Mouse (Mus musculus) heart, postnatal 0 days (tissue): ENCODE data around the gene Dmp1. TPM values are rescaled to one million over a fixed set of nuclear protein-coding genes. Genes with fewer than 3 reads are reported as not detected.

Source experiments
- ATAC-seq: fragments of 200-750 bp; cut with Nextera tagmentation; 2 replicates; pipeline ENCODE4 v1.8.0; 2017; ENCODE audit warnings: low read depth, moderate number of reproducible peaks, moderate library complexity; ENCODE audit not compliant: insufficient read depth
- DNase-seq: peaks from one replicate; pipeline ENCODE4 v3.0.0-alpha.2; 2016; ENCODE audit warnings: low spot score
- H3K27ac ChIP-seq: fragments of 300-500 bp; sonication (generic); 2 replicates; pipeline ENCODE4 v1.5.1; 2014; ENCODE audit warnings: low read depth, mild to moderate bottlenecking
- H3K27me3 ChIP-seq: fragments of 300-500 bp; sonication (generic); 2 replicates; pipeline ENCODE4 v1.6.1; 2014; ENCODE audit warnings: low read length, mixed read lengths; ENCODE audit not compliant: control insufficient read depth, insufficient read depth
- H3K36me3 ChIP-seq: fragments of 300-500 bp; sonication (generic); replicated peaks from 2 replicates; pipeline ENCODE4 v1.6.1; 2014; ENCODE audit warnings: low read length, mixed read lengths; ENCODE audit not compliant: control insufficient read depth, insufficient read depth
- H3K4me1 ChIP-seq: fragments of 300-500 bp; sonication (generic); 2 replicates; pipeline ENCODE4 v1.6.1; 2014; ENCODE audit warnings: antibody characterized with exemption; ENCODE audit not compliant: control insufficient read depth, insufficient read depth
- H3K4me2 ChIP-seq: fragments of 300-500 bp; sonication (generic); 2 replicates; pipeline ENCODE4 v1.6.1; 2014; ENCODE audit warnings: low read depth, mild to moderate bottlenecking, low read length, moderate library complexity
- H3K4me3 ChIP-seq: fragments of 300-500 bp; sonication (generic); 2 replicates; pipeline ENCODE4 v1.5.1; 2014; ENCODE audit warnings: low read depth, low read length
- H3K9ac ChIP-seq: fragments of 300-500 bp; sonication (generic); replicated peaks from 2 replicates; pipeline ENCODE4 v1.6.1; 2014; ENCODE audit warnings: low read depth, low read length, mixed read lengths
- H3K9me3 ChIP-seq: fragments of 300-500 bp; sonication (generic); replicated peaks from 2 replicates; pipeline ENCODE4 v1.6.1; 2016; ENCODE audit warnings: low read length; ENCODE audit not compliant: control insufficient read depth
- CTCF ChIP-seq: IDR thresholded peaks from 2 replicates; pipeline ENCODE4 v1.5.1; 2016; ENCODE audit warnings: antibody characterized with exemption, control low read depth, low read depth
- EP300 ChIP-seq: IDR thresholded peaks from 2 replicates; pipeline ENCODE4 v1.6.1; 2016; ENCODE audit warnings: antibody characterized with exemption, low read depth
- WGBS: fragments of 180-500 bp; shearing (Covaris S2); extraction: QIAGEN DNeasy Blood & Tissue Kit; methylation state at CpG from one replicate; pipeline ENCODE4 v1.1.7; 2014; 5-methylcytosine and 5-hydroxymethylcytosine counted together
- polyA plus RNA-seq: library from polyadenylated mRNA; unstranded; fragments of >200 nt; fragmentation: Nextera tagmentation; extraction: Ambion mirVana; gene quantifications from 2 replicates; pipeline ENCODE4 v1.2.1, GENCODE M21; 2015
- total RNA-seq: library from RNA; depleted of rRNA; stranded (reverse); fragments of >200 nt; gene quantifications from 2 replicates; pipeline ENCODE4 v1.2.3, GENCODE M21; 2014; ENCODE audit warnings: low replicate concordance

The Dmp1 gene
- total and polyA plus RNA-seq, 2 experiments from 2014 or later = 0.05 TPM; not detected in 1

- H3K27ac ChIP-seq = no peak within 1 kb of the TSS
- no peaks in the 10 kb centered on the region for H3K9me3 ChIP-seq
- no peak within 1 kb of the TSS for H3K9ac ChIP-seq
- no peak for DNase-seq
- WGBS = 73% methylated on average over 7 of the region's 7 CpGs
- H3K4me3 ChIP-seq = no peak within 1 kb of the TSS
- H3K4me2 ChIP-seq = no peak within 1 kb of the TSS
- ATAC-seq = no peak
- no peaks in the 10 kb centered on the region for H3K27me3 ChIP-seq
- H3K36me3 ChIP-seq = no peaks in the 10 kb centered on the region
- TF ChIP-seq EP300 (no peak), CTCF (no peak)
- no peaks in the 10 kb centered on the region for H3K4me1 ChIP-seq
These were observed 32.0 kb upstream of the Dmp1 start, which contains the start of gene Dspp for GRCm38 (mm10) chr5:104170412-104170811. TSS of gene Dspp (plus strand) at chr5:104170712.

- H3K27ac ChIP-seq = no peak overlapping the region
- no peak overlapping the region for H3K4me3 ChIP-seq
- no peaks in the 10 kb centered on the region for H3K4me1 ChIP-seq
- no peak overlapping the region for H3K9ac ChIP-seq
- no peaks in the 10 kb centered on the region for H3K27me3 ChIP-seq
- ATAC-seq (no peak), DNase-seq (no peak)
- no peak for TF ChIP-seq CTCF
- TF ChIP-seq EP300 = no peak
- H3K4me2 ChIP-seq = no peak overlapping the region
- 0 out of 2 replicates have a peak, but pooled peaks cover 4% of the 10 kb centered on the region for H3K9me3 ChIP-seq
- WGBS = 69% methylated on average over 6 of the region's 6 CpGs
- H3K36me3 ChIP-seq = no peaks in the 10 kb centered on the region
These were observed 29.3 kb upstream of the Dmp1 start for GRCm38 (mm10) chr5:104173094-104173493.

- Histone ChIP-seq H3K9ac (no peak overlapping the region), H3K4me1 (no peaks in the 10 kb centered on the region), H3K4me3 (no peak overlapping the region), H3K27ac (no peak overlapping the region), H3K4me2 (no peak overlapping the region), H3K9me3 (peaks cover 9% of the 10 kb centered on the region), H3K36me3 (no peaks in the 10 kb centered on the region), H3K27me3 (no peaks in the 10 kb centered on the region)
- TF ChIP-seq EP300 = no peak
- TF ChIP-seq CTCF = no peak
- DNase-seq (no peak), ATAC-seq (no peak)
- WGBS = 53% methylated on average over 1 of the region's 1 CpGs
These were observed 18.7 kb upstream of the Dmp1 start for GRCm38 (mm10) chr5:104183743-104184142.

GRCm38 (mm10) chr5:104187281-104187680 lies 15.1 kb upstream of the Dmp1 start:
- TF ChIP-seq CTCF = no peak
- TF ChIP-seq EP300 = no peak
- ATAC-seq = no peak
- no peak overlapping the region for H3K27ac ChIP-seq
- 59% methylated on average over 3 of the region's 3 CpGs for WGBS
- no peaks in the 10 kb centered on the region for H3K9me3 ChIP-seq
- no peak overlapping the region for H3K4me3 ChIP-seq
- H3K9ac ChIP-seq = no peak overlapping the region
- no peaks in the 10 kb centered on the region for H3K27me3 ChIP-seq
- no peak overlapping the region for H3K4me2 ChIP-seq
- H3K4me1 ChIP-seq = no peaks in the 10 kb centered on the region
- H3K36me3 ChIP-seq = no peaks in the 10 kb centered on the region
- no peak for DNase-seq

- no peak overlapping the region for H3K9ac ChIP-seq
- H3K4me3 ChIP-seq = no peak overlapping the region
- WGBS = 88% methylated on average over 1 of the region's 1 CpGs
- H3K27me3 ChIP-seq = no peaks in the 10 kb centered on the region
- no peak overlapping the region for H3K4me2 ChIP-seq
- H3K36me3 ChIP-seq = no peaks in the 10 kb centered on the region
- no peak for TF ChIP-seq CTCF
- no peak for TF ChIP-seq EP300
- no peaks in the 10 kb centered on the region for H3K4me1 ChIP-seq
- no peak overlapping the region for H3K27ac ChIP-seq
- no peaks in the 10 kb centered on the region for H3K9me3 ChIP-seq
- ATAC-seq = no peak
- no peak for DNase-seq
These were observed 7.3 kb upstream of the Dmp1 start for GRCm38 (mm10) chr5:104195086-104195485.
